Mouse (Mus musculus) frontal cortex, adult (tissue): ENCODE measurements around the gene Fam120b.
A peak's percentile ranks its signal among the peaks of the same experiment; 100 is the strongest.

ENCODE experiments used
- ATAC-seq: cut with Nextera tagmentation; 2 replicates; pipeline ENCODE4 v1.9.2; 2017; ENCODE audit warnings: mild to moderate bottlenecking, moderate library complexity, mixed read lengths; ENCODE audit not compliant: low TSS enrichment

Fam120b gene

GRCm38 (mm10) chr17:15379741-15380526 lies 16.1 kb upstream of the Fam120b start:
- no peak for ATAC-seq

- peak; percentile 45 for ATAC-seq
These were observed 15.4 kb upstream of the Fam120b start for GRCm38 (mm10) chr17:15380641-15381051.

- no peak for ATAC-seq
These were observed 14.7 kb upstream of the Fam120b start for GRCm38 (mm10) chr17:15381092-15381860.

GRCm38 (mm10) chr17:15381869-15382660 lies 13.9 kb upstream of the Fam120b start:
- no peak for ATAC-seq

- ATAC-seq = no peak
These were observed 12.6 kb upstream of the Fam120b start for GRCm38 (mm10) chr17:15383360-15383759.

GRCm38 (mm10) chr17:15388892-15389291 lies 7.1 kb upstream of the Fam120b start:
- no peak for ATAC-seq

GRCm38 (mm10) chr17:15389356-15389755 lies 6.6 kb upstream of the Fam120b start:
- no peak for ATAC-seq

GRCm38 (mm10) chr17:15401716-15402115 lies 5.7 kb downstream of the Fam120b start:
- ATAC-seq = no peak

GRCm38 (mm10) chr17:15406576-15406975 lies 10.6 kb downstream of the Fam120b start:
- ATAC-seq = no peak

GRCm38 (mm10) chr17:15409261-15409660 lies 13.3 kb downstream of the Fam120b start:
- ATAC-seq = no peak

- no peak for ATAC-seq
These were observed 14.9 kb downstream of the Fam120b start for GRCm38 (mm10) chr17:15410861-15411260.

- ATAC-seq = no peak
These were observed 20.7 kb downstream of the Fam120b start for GRCm38 (mm10) chr17:15416596-15417215.

GRCm38 (mm10) chr17:15419534-15419933 lies 23.5 kb downstream of the Fam120b start:
- no peak for ATAC-seq

- peak; percentile 70 for ATAC-seq
These were observed 24.1 kb downstream of the Fam120b start for GRCm38 (mm10) chr17:15420021-15420603.

GRCm38 (mm10) chr17:15421446-15421845 lies 25.4 kb downstream of the Fam120b start:
- no peak for ATAC-seq

GRCm38 (mm10) chr17:15422666-15423065 lies 26.7 kb downstream of the Fam120b start:
- ATAC-seq = no peak

GRCm38 (mm10) chr17:15423080-15423765 lies 27.2 kb downstream of the Fam120b start:
- ATAC-seq = peak; percentile 83

- ATAC-seq = no peak
These were observed 29.9 kb downstream of the Fam120b start for GRCm38 (mm10) chr17:15425931-15426330.

- ATAC-seq = no peak
These were observed 33.4 kb downstream of the Fam120b start for GRCm38 (mm10) chr17:15429451-15429850.

GRCm38 (mm10) chr17:15429937-15430336 lies 33.9 kb downstream of the Fam120b start:
- no peak for ATAC-seq

- no peak for ATAC-seq
These were observed 35.1 kb downstream of the Fam120b start for GRCm38 (mm10) chr17:15431021-15431514.
